Mouse (Mus musculus) MEL (cell line): ENCODE results near the gene Polr3f. TPM values are rescaled to one million over a fixed set of nuclear protein-coding genes. Genes with fewer than 3 reads are reported as not detected.

Experiments used
- DNase-seq: peaks from one replicate; pipeline ENCODE4 v3.0.0; 2011; ENCODE audit warnings: low read depth, low spot score
- H3K27ac ChIP-seq: 2 replicates; pipeline ENCODE4 v1.5.1; 2012; ENCODE audit warnings: low read depth, mild to moderate bottlenecking, control low read depth, low read length, moderate library complexity; ENCODE audit not compliant: control insufficient read depth
- H3K27me3 ChIP-seq, 2 experiments: fragments of 150-350 bp in 1 of 2; sonication (generic) in 1 of 2; 2 replicates each; pipeline ENCODE4 v1.6.1; 2012; ENCODE audit warnings: low read length in 2 of 2, mild to moderate bottlenecking in 2 of 2, improper control_type of control experiment in 1 of 2, moderate library complexity in 1 of 2; ENCODE audit not compliant: insufficient read depth in 2 of 2, control insufficient read depth in 1 of 2
- H3K36me3 ChIP-seq, 2 experiments: 2 replicates each; pipeline ENCODE4 v1.6.1; 2012 to 2014; ENCODE audit warnings: low read length in 2 of 2, improper control_type of control experiment in 1 of 2, inconsistent platforms in 1 of 2, mild to moderate bottlenecking in 1 of 2; ENCODE audit not compliant: insufficient read depth in 2 of 2, control insufficient read depth in 1 of 2
- H3K4me1 ChIP-seq, 2 experiments: fragments of 150-350 bp in 1 of 2; sonication (generic) in 1 of 2; 2 replicates each; pipeline ENCODE4 v1.6.1; 2012; ENCODE audit warnings: low read length in 2 of 2, improper control_type of control experiment in 1 of 2, mild to moderate bottlenecking in 1 of 2; ENCODE audit not compliant: insufficient read depth in 2 of 2, control insufficient read depth in 1 of 2
- H3K4me3 ChIP-seq, 2 experiments: fragments of 150-350 bp in 1 of 2; sonication (generic) in 1 of 2; 2 replicates each; pipeline ENCODE4 v1.5.1; 2012; ENCODE audit warnings: low read depth in 2 of 2, low read length in 2 of 2, mild to moderate bottlenecking in 2 of 2, moderate library complexity in 2 of 2, control low read depth in 1 of 2, improper control_type of control experiment in 1 of 2; ENCODE audit not compliant: control insufficient read depth in 1 of 2, insufficient read depth in 1 of 2
- H3K79me2 ChIP-seq: 2 replicates; pipeline ENCODE4 v1.6.1; 2012; ENCODE audit warnings: mild to moderate bottlenecking, low read length, moderate library complexity; ENCODE audit not compliant: control insufficient read depth, poor library complexity, insufficient read depth
- H3K9ac ChIP-seq: 2 replicates; pipeline ENCODE4 v1.6.1; 2012; ENCODE audit warnings: low read depth, mild to moderate bottlenecking, control low read depth, low read length, moderate library complexity; ENCODE audit not compliant: control insufficient read depth, poor library complexity, severe bottlenecking
- H3K9me3 ChIP-seq: fragments of 150-350 bp; sonication (generic); replicated peaks from 2 replicates; pipeline ENCODE4 v1.6.1; 2012; ENCODE audit warnings: mild to moderate bottlenecking, low read length, improper control_type of control experiment, moderate library complexity; ENCODE audit not compliant: insufficient read depth
- BHLHE40 ChIP-seq: IDR thresholded peaks from 2 replicates; pipeline ENCODE4 v1.6.1; 2012; ENCODE audit warnings: low read depth, mild to moderate bottlenecking, inconsistent platforms, low read length, improper control_type of control experiment, borderline replicate concordance
- CHD2 ChIP-seq: IDR thresholded peaks from 2 replicates; pipeline ENCODE4 v1.6.1; 2011; ENCODE audit warnings: low read length, improper control_type of control experiment
- ELF1 ChIP-seq: IDR thresholded peaks from 2 replicates; pipeline ENCODE4 v1.6.1; 2014; ENCODE audit warnings: low read depth, mild to moderate bottlenecking, inconsistent platforms, low read length, improper control_type of control experiment, moderate library complexity
- GATA1 ChIP-seq: IDR thresholded peaks from 2 replicates; pipeline ENCODE4 v1.6.1; 2011; ENCODE audit warnings: low read depth, low read length, improper control_type of control experiment
- HCFC1 ChIP-seq: IDR thresholded peaks from 2 replicates; pipeline ENCODE4 v1.6.1; 2012; ENCODE audit warnings: low read depth, mild to moderate bottlenecking, inconsistent platforms, low read length, improper control_type of control experiment, moderate library complexity
- JUND ChIP-seq: IDR thresholded peaks from 2 replicates; pipeline ENCODE4 v1.6.1; 2011; ENCODE audit warnings: low read depth, mild to moderate bottlenecking, improper control_type of control experiment, low read length
- MAFK ChIP-seq: IDR thresholded peaks from 2 replicates; pipeline ENCODE4 v1.6.1; 2011; ENCODE audit warnings: low read depth, mild to moderate bottlenecking, low read length, improper control_type of control experiment, borderline replicate concordance
- MAZ ChIP-seq: IDR thresholded peaks from 2 replicates; pipeline ENCODE4 v1.6.1; 2012; ENCODE audit warnings: low read depth, mild to moderate bottlenecking, inconsistent platforms, low read length, improper control_type of control experiment
- MXI1 ChIP-seq: IDR thresholded peaks from 2 replicates; pipeline ENCODE4 v1.6.1; 2011; ENCODE audit warnings: mild to moderate bottlenecking, low read depth, low read length, improper control_type of control experiment
- NELFE ChIP-seq: IDR thresholded peaks from 2 replicates; pipeline ENCODE4 v1.6.1; 2011; ENCODE audit warnings: low read depth, low read length, improper control_type of control experiment
- POLR2AphosphoS5 ChIP-seq: IDR thresholded peaks from 2 replicates; pipeline ENCODE4 v1.6.1; 2012; ENCODE audit warnings: low read depth, borderline replicate concordance, mild to moderate bottlenecking, inconsistent platforms, low read length, moderate library complexity, mixed read lengths
- SIN3A ChIP-seq: IDR thresholded peaks from 2 replicates; pipeline ENCODE4 v1.6.1; 2012; ENCODE audit warnings: low read length, improper control_type of control experiment, inconsistent platforms
- TAL1 ChIP-seq: IDR thresholded peaks from 2 replicates; pipeline ENCODE4 v1.6.1; 2012; ENCODE audit warnings: mild to moderate bottlenecking, inconsistent platforms, low read length, moderate library complexity, mixed read lengths
- TBP ChIP-seq: IDR thresholded peaks from 2 replicates; pipeline ENCODE4 v1.8.0; 2011; ENCODE audit warnings: low read depth, low read length, improper control_type of control experiment
- TCF12 ChIP-seq: IDR thresholded peaks from 2 replicates; pipeline ENCODE4 v1.6.1; 2014; ENCODE audit warnings: low read depth, mild to moderate bottlenecking, inconsistent platforms, low read length, improper control_type of control experiment, moderate library complexity
- UBTF ChIP-seq: IDR thresholded peaks from 2 replicates; pipeline ENCODE4 v1.6.1; 2012; ENCODE audit warnings: low read depth, mild to moderate bottlenecking, inconsistent platforms, low read length, improper control_type of control experiment, moderate library complexity, borderline replicate concordance; ENCODE audit not compliant: insufficient read depth
- USF1 ChIP-seq: IDR thresholded peaks from 2 replicates; pipeline ENCODE4 v1.6.1; 2014; ENCODE audit warnings: low read depth, mild to moderate bottlenecking, inconsistent platforms, low read length, improper control_type of control experiment, moderate library complexity
- USF2 ChIP-seq, 2 experiments: IDR thresholded peaks; 2 replicates each; pipeline ENCODE4 v1.6.1; 2011 to 2012; ENCODE audit warnings: improper control_type of control experiment in 2 of 2, low read length in 2 of 2, borderline replicate concordance in 1 of 2, inconsistent platforms in 1 of 2, low read depth in 1 of 2, mild to moderate bottlenecking in 1 of 2; ENCODE audit not compliant: insufficient read depth in 1 of 2
- ZKSCAN1 ChIP-seq: IDR thresholded peaks from 2 replicates; pipeline ENCODE4 v1.6.1; 2012; ENCODE audit warnings: low read depth, mild to moderate bottlenecking, inconsistent platforms, low read length, improper control_type of control experiment, moderate library complexity
- ZMIZ1 ChIP-seq: IDR thresholded peaks from 2 replicates; pipeline ENCODE4 v1.6.1; 2012; ENCODE audit warnings: low read depth, mild to moderate bottlenecking, inconsistent platforms, low read length, improper control_type of control experiment, moderate library complexity
- polyA plus RNA-seq, 2 experiments: library from polyadenylated mRNA; stranded (reverse) in 1 of 2; unstranded in 1 of 2; fragments of >175 nt in 1 of 2; fragments of >200 nt in 1 of 2; gene quantifications; 2 replicates each; pipeline versions ENCODE4 v1.2.1 to v1.2.4; 2012; ENCODE audit warnings: low replicate concordance in 2 of 2, low read depth in 1 of 2; ENCODE audit not compliant: insufficient read length in 2 of 2, insufficient read depth in 1 of 2, missing spikeins in 1 of 2
- total RNA-seq: library from RNA; depleted of rRNA; stranded (reverse); fragments of 300-350 nt; gene quantifications from 2 replicates; pipeline ENCODE4 v1.2.3, GENCODE M21; 2012

Gene Polr3f
- total and polyA plus RNA-seq, 3 experiments: 17.9 to 27.3 TPM; not detected in 1

- DNase-seq: no peak
- H3K27me3 ChIP-seq: peaks cover 0 to 5% of the 10 kb centered on the region in 2 experiments; a peak in 2 of 4 replicates
Observed at GRCm38 (mm10) chr2:144525856-144526255, 1.7 kb upstream of the Polr3f start.

GRCm38 (mm10) chr2:144527821-144528174 is 280 bp downstream of the Polr3f start:
- DNase-seq: no peak
- no peak for TF ChIP-seq TCF12
- no peak for TF ChIP-seq ELF1
- H3K4me1 ChIP-seq: peaks cover 9 to 11% of the 10 kb centered on the region in 2 experiments
- H3K9ac ChIP-seq: peak overlapping the region; percentile 82
- peaks cover 14 to 21% of the 10 kb centered on the region in 2 experiments for H3K36me3 ChIP-seq
- peak overlapping the region; percentile 30; the same call in 1 of the 2 replicates for H3K27ac ChIP-seq
- H3K4me3 ChIP-seq: peak overlapping the region; percentile 85 to 86
- H3K79me2 ChIP-seq: peaks cover 14% of the 10 kb centered on the region
- no peaks in the 10 kb centered on the region for H3K9me3 ChIP-seq
- peaks cover 0 to 3% of the 10 kb centered on the region in 2 experiments; a peak in 2 of 4 replicates for H3K27me3 ChIP-seq

More at GRCm38 (mm10) chr2:144525856-144526255, 1.7 kb upstream of the Polr3f start:
- H3K79me2 ChIP-seq: peaks cover 14% of the 10 kb centered on the region
- no peak overlapping the region for H3K4me3 ChIP-seq
- no peaks in the 10 kb centered on the region for H3K9me3 ChIP-seq
- TF ChIP-seq POLR2AphosphoS5 (no peak), SIN3A (no peak), BHLHE40 (no peak), USF2 (IDR thresholded peaks at IDR 0.05; ENCODE audit: borderline replicate concordance in 1 of 2, insufficient read depth in 1 of 2, low read depth in 1 of 2, low read length in 2 of 2) (no peak), TCF12 (no peak), ZKSCAN1 (no peak)
- peaks cover 9 to 10% of the 10 kb centered on the region in 2 experiments for H3K4me1 ChIP-seq
- peaks cover 2 to 21% of the 10 kb centered on the region in 2 experiments; a peak in 3 of 4 replicates for H3K36me3 ChIP-seq
- no peak overlapping the region for H3K27ac ChIP-seq
- no peak overlapping the region for H3K9ac ChIP-seq

- Histone ChIP-seq H3K4me3 (no peak overlapping the region), H3K27me3 (no peaks in the 10 kb centered on the region), H3K36me3 (peaks cover 0 to 37% of the 10 kb centered on the region in 2 experiments; a peak in 2 of 4 replicates), H3K27ac (no peak overlapping the region), H3K9ac (no peak overlapping the region), H3K79me2 (no peaks in the 10 kb centered on the region), H3K9me3 (no peaks in the 10 kb centered on the region), H3K4me1 (no peaks in the 10 kb centered on the region)
- TF ChIP-seq MAFK (no peak), UBTF (no peak), USF1 (no peak), TCF12 (no peak), TBP (no peak), NELFE (no peak), MAZ (no peak), JUND (no peak), TAL1 (no peak), CHD2 (no peak), GATA1 (no peak), MXI1 (no peak), SIN3A (no peak), ZMIZ1 (no peak), HCFC1 (no peak)
- DNase-seq: no peak
Observed at GRCm38 (mm10) chr2:144537123-144537522, 9.6 kb downstream of the Polr3f start.
